Mouse (Mus musculus) layer of hippocampus, postnatal 25 days (tissue): ENCODE data around the gene Iqce. TPM values are rescaled to one million over a fixed set of nuclear protein-coding genes. Genes with fewer than 3 reads are reported as not detected.

ENCODE experiments used
- DNase-seq, 2 experiments: peaks; one replicate each; pipeline ENCODE4 v3.0.0; 2022; ENCODE audit warnings: mixed read lengths in 2 of 2, low spot score in 1 of 2; ENCODE audit errors: extremely low spot score in 1 of 2
- total RNA-seq, 2 experiments: library from RNA; stranded (reverse); gene quantifications; 2 replicates each; pipeline ENCODE4 v1.2.3; 2021

Iqce gene
- total RNA-seq, 2 experiments from 2014 or later = 38.5 to 60.6 TPM

- no peak for DNase-seq
Observed at GRCm38 (mm10) chr5:140641254-140641928, 60.8 kb downstream of the Iqce start.

- no peak for DNase-seq
Observed at GRCm38 (mm10) chr5:140640812-140641211, 61.4 kb downstream of the Iqce start.

- no peak for DNase-seq
Observed at GRCm38 (mm10) chr5:140639871-140640270, 62.3 kb downstream of the Iqce start.

- no peak for DNase-seq
Observed at GRCm38 (mm10) chr5:140639312-140639711, 62.9 kb downstream of the Iqce start.

- DNase-seq = no peak
Observed at GRCm38 (mm10) chr5:140638484-140638883, 63.7 kb downstream of the Iqce start.

GRCm38 (mm10) chr5:140637989-140638388 is 64.2 kb downstream of the Iqce start:
- DNase-seq = no peak

GRCm38 (mm10) chr5:140637058-140637410 is 65.1 kb downstream of the Iqce start:
- DNase-seq = peak in 1 of 2 experiments; percentile 53

GRCm38 (mm10) chr5:140636316-140637057 is 65.7 kb downstream of the Iqce start:
- no peak for DNase-seq

- peak in 1 of 2 experiments; percentile 61 for DNase-seq
Observed at GRCm38 (mm10) chr5:140634798-140635722, 67.1 kb downstream of the Iqce start.

- no peak for DNase-seq
Observed at GRCm38 (mm10) chr5:140633432-140633831, 68.7 kb downstream of the Iqce start.

GRCm38 (mm10) chr5:140628995-140629394 is 73.2 kb downstream of the Iqce start:
- DNase-seq = no peak

- no peak for DNase-seq
Observed at GRCm38 (mm10) chr5:140627580-140627979, 74.6 kb downstream of the Iqce start.

- DNase-seq = no peak
Observed at GRCm38 (mm10) chr5:140624961-140625360, 77.2 kb downstream of the Iqce start.

GRCm38 (mm10) chr5:140624238-140624637 is 77.9 kb downstream of the Iqce start:
- no peak for DNase-seq

- DNase-seq = no peak
Observed at GRCm38 (mm10) chr5:140623791-140624190, 78.4 kb downstream of the Iqce start.

GRCm38 (mm10) chr5:140622978-140623670 is 79.1 kb downstream of the Iqce start:
- no peak for DNase-seq

GRCm38 (mm10) chr5:140621517-140621916 is 80.7 kb downstream of the Iqce start:
- no peak for DNase-seq

GRCm38 (mm10) chr5:140621092-140621491 is 81.1 kb downstream of the Iqce start:
- no peak for DNase-seq

GRCm38 (mm10) chr5:140619895-140620736 is 82.1 kb downstream of the Iqce start:
- no peak for DNase-seq
